Mouse (Mus musculus) MEL (cell line): ENCODE measurements around the gene Nwd2.

ENCODE experiments used
- CTCF ChIP-seq, 3 experiments: IDR thresholded peaks in 2 of 3; conservative IDR thresholded peaks in 1 of 3; 2 replicates each; pipeline ENCODE4 v1.5.1; 2011 to 2012; ENCODE audit warnings: low read length in 3 of 3, low read depth in 2 of 3, mild to moderate bottlenecking in 2 of 3, improper control_type of control experiment in 1 of 3, inconsistent platforms in 1 of 3, mixed read lengths in 1 of 3, moderate library complexity in 1 of 3; ENCODE audit not compliant: control insufficient read depth in 1 of 3, insufficient read depth in 1 of 3, poor library complexity in 1 of 3, severe bottlenecking in 1 of 3
- NRF1 ChIP-seq: IDR thresholded peaks from 2 replicates; pipeline ENCODE4 v1.6.1; 2014; ENCODE audit warnings: low read depth, mild to moderate bottlenecking, inconsistent platforms, low read length, improper control_type of control experiment, moderate library complexity; ENCODE audit not compliant: poor library complexity, insufficient read depth, severe bottlenecking

DNA sequence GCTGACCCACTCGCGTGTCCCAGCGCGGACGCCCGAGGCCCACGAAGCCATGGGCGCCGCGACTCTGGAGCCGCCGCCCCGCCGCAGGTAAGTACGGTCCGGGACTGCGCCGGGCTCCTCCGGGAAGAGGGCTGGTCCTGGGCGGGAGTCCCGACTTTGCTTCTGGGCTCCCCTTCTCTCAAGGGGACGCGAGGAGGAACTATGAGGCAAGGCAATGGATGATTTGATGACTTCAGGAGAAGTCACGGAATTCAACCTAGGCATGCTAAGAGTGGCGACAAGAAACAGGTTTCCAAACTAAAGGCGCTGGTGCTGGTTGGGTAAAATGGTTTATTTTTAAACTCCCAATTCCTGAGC is 163.6 kb downstream of the Nwd2 start:
- TF ChIP-seq NRF1 (no peak), CTCF (IDR thresholded peaks at IDR 0.05 in 2 of 3, conservative IDR thresholded peaks at IDR 0.05 in 1 of 3; ENCODE audit: control insufficient read depth in 1 of 3, insufficient read depth in 1 of 3, low read depth in 2 of 3, low read length in 3 of 3, poor library complexity in 1 of 3, severe bottlenecking in 1 of 3) (no peak)
